Mouse (Mus musculus) liver, embryonic 14.5 days (tissue): ENCODE measurements around the gene E330009J07Rik.

Experiments
- CTCF ChIP-seq: IDR thresholded peaks from 2 replicates; pipeline ENCODE4 v1.5.1; 2016; ENCODE audit warnings: antibody characterized with exemption, low read depth, control low read depth
- EP300 ChIP-seq: IDR thresholded peaks from 2 replicates; pipeline ENCODE4 v1.6.1; 2016; ENCODE audit warnings: antibody characterized with exemption, low read depth

- no peak for TF ChIP-seq CTCF
- TF ChIP-seq EP300 = no peak
These were observed 3.3 kb downstream of the E330009J07Rik start for GRCm38 (mm10) chr6:40432346-40433275.
